Mouse (Mus musculus) gastrocnemius, postnatal 14 days (tissue): ENCODE data around the gene Ifna7. TPM values are rescaled to one million over a fixed set of nuclear protein-coding genes. Genes with fewer than 3 reads are reported as not detected.
"Not testable (repeated sequence)": the region's sequence is repeated elsewhere in the genome, so short reads cannot be mapped to it uniquely, and the experiment has no call there.

ENCODE experiments used
- DNase-seq: peaks from one replicate; pipeline ENCODE4 v3.0.0; 2021; ENCODE audit warnings: mixed read lengths
- intact Hi-C: fragments of 180-260 bp; cut with DNase I; formaldehyde crosslinking; loops from one replicate; pipeline ENCODE4 v1.15.1; 2025; ENCODE audit warnings: low total_unique reads
- long read RNA-seq, 2 experiments: library from polyadenylated mRNA; stranded (forward); transcript quantifications; one replicate each; pipeline ENCODE4 v2.0.0; 2021
- total RNA-seq, 2 experiments: library from RNA; stranded (reverse); gene quantifications; 2 replicates each; pipeline ENCODE4 v1.2.3; 2021

Gene Ifna7
- not detected for total RNA-seq
- long read RNA-seq, experiment 1: 0 reads
- long read RNA-seq, experiment 2: 0 reads

- intact Hi-C loops: no loop called here
- DNase-seq: no peak
Measured at GRCm38 (mm10) chr4:88815928-88816327, at the start of gene Ifna7. Gene Ifna7, plus strand, starts transcription at chr4:88816228.

- intact Hi-C loops, DNase-seq: not testable (repeated sequence)
Measured at GRCm38 (mm10) chr4:88773534-88773933, 42.5 kb upstream of the Ifna7 start, which contains the start of gene Gm13290. Gene Gm13290, plus strand, starts transcription at chr4:88773834.

DNA sequence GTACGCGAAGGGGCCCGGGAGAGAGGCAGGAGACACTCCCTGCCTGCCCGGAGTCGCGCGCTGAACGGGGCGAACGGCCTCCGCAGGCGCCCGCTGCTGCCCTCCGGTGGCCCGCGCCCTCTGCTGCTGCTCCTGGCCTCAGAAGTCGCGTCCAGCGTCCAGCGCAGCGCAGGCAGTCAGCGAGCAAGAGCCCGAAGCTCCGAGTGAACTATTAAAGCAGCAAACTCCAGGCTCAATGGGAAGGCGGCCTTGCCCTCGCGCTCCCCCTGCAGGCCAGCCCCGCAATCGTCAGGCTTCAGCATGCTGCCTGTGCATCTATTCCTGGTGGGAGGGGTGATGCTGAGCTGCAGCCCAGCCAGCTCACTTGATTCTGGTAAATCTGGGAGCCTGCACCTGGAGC lies 39.4 kb upstream of the Ifna7 start, which contains the start of gene Gm13289:
Gene Gm13289, plus strand, starts transcription at position 301 of the 400 bp plus-strand sequence.
- DNase-seq, intact Hi-C loops: not testable (repeated sequence)

DNA sequence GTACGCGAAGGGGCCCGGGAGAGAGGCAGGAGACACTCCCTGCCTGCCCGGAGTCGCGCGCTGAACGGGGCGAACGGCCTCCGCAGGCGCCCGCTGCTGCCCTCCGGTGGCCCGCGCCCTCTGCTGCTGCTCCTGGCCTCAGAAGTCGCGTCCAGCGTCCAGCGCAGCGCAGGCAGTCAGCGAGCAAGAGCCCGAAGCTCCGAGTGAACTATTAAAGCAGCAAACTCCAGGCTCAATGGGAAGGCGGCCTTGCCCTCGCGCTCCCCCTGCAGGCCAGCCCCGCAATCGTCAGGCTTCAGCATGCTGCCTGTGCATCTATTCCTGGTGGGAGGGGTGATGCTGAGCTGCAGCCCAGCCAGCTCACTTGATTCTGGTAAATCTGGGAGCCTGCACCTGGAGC lies 36.5 kb upstream of the Ifna7 start, which contains the start of gene Gm13272:
Gene Gm13272, plus strand, starts transcription at position 301 of the 400 bp plus-strand sequence.
- DNase-seq, intact Hi-C loops: not testable (repeated sequence)

- DNase-seq, intact Hi-C loops: not testable (repeated sequence)
Measured at GRCm38 (mm10) chr4:88780320-88780719, 35.7 kb upstream of the Ifna7 start.

- intact Hi-C loops, DNase-seq: not testable (repeated sequence)
Measured at GRCm38 (mm10) chr4:88781831-88782230, 34.2 kb upstream of the Ifna7 start, which contains the start of gene Ifnz. Gene Ifnz, plus strand, starts transcription at chr4:88782131.

DNA sequence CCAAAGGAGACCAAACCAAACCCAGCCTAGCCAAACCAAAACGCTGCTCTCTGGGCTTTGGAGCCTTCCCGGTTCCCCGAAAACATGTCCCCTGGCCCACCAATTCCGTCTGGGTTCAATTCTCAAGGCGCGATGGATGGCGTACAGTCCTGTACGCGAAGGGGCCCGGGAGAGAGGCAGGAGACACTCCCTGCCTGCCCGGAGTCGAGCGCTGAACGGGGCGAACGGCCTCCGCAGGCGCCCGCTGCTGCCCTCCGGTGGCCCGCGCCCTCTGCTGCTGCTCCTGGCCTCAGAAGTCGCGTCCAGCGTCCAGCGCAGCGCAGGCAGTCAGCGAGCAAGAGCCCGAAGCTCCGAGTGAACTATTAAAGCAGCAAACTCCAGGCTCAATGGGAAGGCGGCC lies 33.7 kb upstream of the Ifna7 start:
- intact Hi-C loops, DNase-seq: not testable (repeated sequence)

GRCm38 (mm10) chr4:88785409-88785808 lies 30.6 kb upstream of the Ifna7 start, which contains the start of gene Gm13276:
Gene Gm13276, plus strand, starts transcription at chr4:88785709.
- intact Hi-C loops, DNase-seq: not testable (repeated sequence)

- intact Hi-C loops: not testable (repeated sequence)
Measured at GRCm38 (mm10) chr4:88788402-88788801, 27.6 kb upstream of the Ifna7 start, which contains the start of gene Gm13277. Gene Gm13277, plus strand, starts transcription at chr4:88788632.

GRCm38 (mm10) chr4:88791250-88791649 lies 24.8 kb upstream of the Ifna7 start, which contains the start of gene Gm13278:
Gene Gm13278, plus strand, starts transcription at chr4:88791550.
- DNase-seq, intact Hi-C loops: not testable (repeated sequence)

More at GRCm38 (mm10) chr4:88788402-88788801, 27.6 kb upstream of the Ifna7 start, which contains the start of gene Gm13277:
- peak; percentile 60 for DNase-seq

GRCm38 (mm10) chr4:88793936-88794675 lies 21.9 kb upstream of the Ifna7 start, which contains the start of gene Gm13275:
Gene Gm13275, plus strand, starts transcription at chr4:88794487.
- peak; percentile 45 for DNase-seq
- intact Hi-C loops: not testable (repeated sequence)

- intact Hi-C loops, DNase-seq: not testable (repeated sequence)
Measured at GRCm38 (mm10) chr4:88797097-88797496, 18.9 kb upstream of the Ifna7 start, which contains the start of gene Gm13279. Gene Gm13279, plus strand, starts transcription at chr4:88797397.

- DNase-seq, intact Hi-C loops: not testable (repeated sequence)
Measured at GRCm38 (mm10) chr4:88799365-88799764, 16.7 kb upstream of the Ifna7 start, which contains the start of gene Gm13285. Gene Gm13285, plus strand, starts transcription at chr4:88799665.

DNA sequence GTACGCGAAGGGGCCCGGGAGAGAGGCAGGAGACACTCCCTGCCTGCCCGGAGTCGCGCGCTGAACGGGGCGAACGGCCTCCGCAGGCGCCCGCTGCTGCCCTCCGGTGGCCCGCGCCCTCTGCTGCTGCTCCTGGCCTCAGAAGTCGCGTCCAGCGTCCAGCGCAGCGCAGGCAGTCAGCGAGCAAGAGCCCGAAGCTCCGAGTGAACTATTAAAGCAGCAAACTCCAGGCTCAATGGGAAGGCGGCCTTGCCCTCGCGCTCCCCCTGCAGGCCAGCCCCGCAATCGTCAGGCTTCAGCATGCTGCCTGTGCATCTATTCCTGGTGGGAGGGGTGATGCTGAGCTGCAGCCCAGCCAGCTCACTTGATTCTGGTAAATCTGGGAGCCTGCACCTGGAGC lies 13.1 kb upstream of the Ifna7 start, which contains the start of gene Gm13287:
Gene Gm13287, plus strand, starts transcription at position 301 of the 400 bp plus-strand sequence.
- intact Hi-C loops, DNase-seq: not testable (repeated sequence)

DNA sequence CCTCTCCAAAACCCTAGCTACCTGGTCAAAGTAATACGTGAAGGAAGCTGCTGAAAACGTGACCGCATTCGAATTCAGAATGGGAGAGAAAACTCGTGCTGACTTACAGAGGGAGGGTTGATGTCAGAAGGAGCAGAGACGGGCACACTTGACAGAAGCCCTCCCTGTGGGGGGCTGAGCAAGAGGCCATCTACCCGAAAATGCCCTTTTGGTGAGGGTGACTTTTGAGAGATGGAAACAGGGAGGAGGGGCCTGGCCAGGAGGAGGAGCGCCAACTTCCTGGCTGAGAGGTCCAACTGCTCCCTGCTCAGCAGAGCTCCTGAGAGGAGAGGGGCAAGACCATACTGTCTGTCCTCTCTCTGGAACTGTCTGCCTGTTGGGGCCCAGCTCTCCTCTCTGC lies 10.8 kb upstream of the Ifna7 start, which contains the start of gene Gm13288:
Gene Gm13288, plus strand, starts transcription at position 301 of the 400 bp plus-strand sequence.
- DNase-seq, intact Hi-C loops: not testable (repeated sequence)

GRCm38 (mm10) chr4:88805761-88806160 lies 10.3 kb upstream of the Ifna7 start:
- intact Hi-C loops: not testable (repeated sequence)
- DNase-seq: peak; percentile 31

DNA sequence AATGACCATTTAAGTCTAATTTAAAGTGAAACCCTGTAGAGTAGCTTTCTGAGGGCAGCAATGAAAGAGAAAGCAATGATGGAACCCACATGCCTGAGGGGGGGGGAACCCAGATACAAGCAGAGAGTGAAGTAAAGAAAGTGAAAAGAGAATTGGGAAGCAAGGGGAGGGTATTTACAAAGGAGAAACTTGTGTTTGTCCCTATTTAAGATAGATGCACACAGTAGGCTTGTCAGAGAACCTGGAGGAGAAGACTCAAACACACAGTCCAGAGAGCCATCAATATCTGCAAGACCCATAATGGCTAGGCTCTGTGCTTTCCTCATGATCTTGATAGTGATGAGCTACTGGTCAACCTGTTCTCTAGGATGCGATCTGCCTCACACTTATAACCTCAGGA lies 3.6 kb downstream of the Ifna7 start, which contains the start of gene Ifna11:
Gene Ifna11, plus strand, starts transcription at position 301 of the 400 bp plus-strand sequence.
- DNase-seq: no peak
- intact Hi-C loops: no loop called here

- intact Hi-C loops: no loop called here
- DNase-seq: no peak
Measured at GRCm38 (mm10) chr4:88822995-88823394, 7.0 kb downstream of the Ifna7 start.

DNA sequence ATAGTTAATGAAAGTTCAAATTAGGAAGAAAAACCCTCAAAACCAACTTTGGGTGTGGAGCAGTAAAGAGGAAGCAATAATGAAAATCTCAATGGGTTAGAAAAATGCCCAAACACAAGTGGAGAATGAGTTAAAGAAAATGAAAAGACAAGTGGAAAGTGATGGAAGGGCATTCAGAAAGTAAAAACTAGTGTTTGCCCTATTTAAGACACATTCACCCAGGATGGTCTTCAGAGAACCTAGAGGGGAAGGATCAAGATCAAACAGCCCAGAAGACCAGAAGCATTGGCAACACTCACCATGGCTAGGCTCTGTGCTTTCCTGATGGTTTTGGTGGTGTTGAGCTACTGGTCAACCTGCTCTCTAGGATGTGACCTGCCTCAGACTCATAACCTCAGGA lies 11.1 kb downstream of the Ifna7 start, which contains the start of gene Ifna6:
Gene Ifna6, plus strand, starts transcription at position 301 of the 400 bp plus-strand sequence.
- intact Hi-C loops, DNase-seq: not testable (repeated sequence)

GRCm38 (mm10) chr4:88830523-88830922 lies 14.5 kb downstream of the Ifna7 start:
- intact Hi-C loops: no loop called here
- DNase-seq: peak; percentile 5
